Mouse (Mus musculus): ENCODE data around the gene Rcl1.

DNA sequence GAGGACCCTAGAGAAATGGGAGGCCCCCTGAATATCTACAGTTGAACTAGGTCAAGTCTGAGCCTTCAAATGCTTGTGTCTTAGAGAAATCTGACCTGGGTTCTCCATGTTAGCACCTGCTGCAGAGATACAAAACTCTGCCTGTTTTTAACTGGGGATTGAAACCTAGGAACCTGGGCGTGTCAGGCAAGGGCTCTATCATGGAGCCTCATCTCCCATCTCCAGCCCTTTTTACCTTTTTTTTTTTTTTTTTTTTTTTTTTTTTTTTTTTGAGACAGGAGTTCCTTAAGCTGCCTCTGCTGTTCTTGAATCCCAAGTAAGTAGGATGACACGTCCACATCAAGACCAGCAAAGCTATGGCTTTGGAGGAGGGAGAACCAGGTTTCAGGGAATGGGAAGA, 50.3 kb downstream of the Rcl1 start:
- TF ChIP-seq CTCF (IDR thresholded peaks at IDR 0.05; ENCODE audit: low read depth) (no peak), EP300 (IDR thresholded peaks at IDR 0.05; ENCODE audit: low read depth) (no peak)

Measured in liver, embryonic 14.5 days (tissue).